Mouse (Mus musculus): ENCODE data around the gene Dennd2d. TPM values are rescaled to one million over a fixed set of nuclear protein-coding genes. Genes with fewer than 3 reads are reported as not detected.

Dennd2d gene
- polyA plus RNA-seq (2012; ENCODE audit: low replicate concordance) = 1.4 and 2.7 TPM in 2 replicates

DNA sequence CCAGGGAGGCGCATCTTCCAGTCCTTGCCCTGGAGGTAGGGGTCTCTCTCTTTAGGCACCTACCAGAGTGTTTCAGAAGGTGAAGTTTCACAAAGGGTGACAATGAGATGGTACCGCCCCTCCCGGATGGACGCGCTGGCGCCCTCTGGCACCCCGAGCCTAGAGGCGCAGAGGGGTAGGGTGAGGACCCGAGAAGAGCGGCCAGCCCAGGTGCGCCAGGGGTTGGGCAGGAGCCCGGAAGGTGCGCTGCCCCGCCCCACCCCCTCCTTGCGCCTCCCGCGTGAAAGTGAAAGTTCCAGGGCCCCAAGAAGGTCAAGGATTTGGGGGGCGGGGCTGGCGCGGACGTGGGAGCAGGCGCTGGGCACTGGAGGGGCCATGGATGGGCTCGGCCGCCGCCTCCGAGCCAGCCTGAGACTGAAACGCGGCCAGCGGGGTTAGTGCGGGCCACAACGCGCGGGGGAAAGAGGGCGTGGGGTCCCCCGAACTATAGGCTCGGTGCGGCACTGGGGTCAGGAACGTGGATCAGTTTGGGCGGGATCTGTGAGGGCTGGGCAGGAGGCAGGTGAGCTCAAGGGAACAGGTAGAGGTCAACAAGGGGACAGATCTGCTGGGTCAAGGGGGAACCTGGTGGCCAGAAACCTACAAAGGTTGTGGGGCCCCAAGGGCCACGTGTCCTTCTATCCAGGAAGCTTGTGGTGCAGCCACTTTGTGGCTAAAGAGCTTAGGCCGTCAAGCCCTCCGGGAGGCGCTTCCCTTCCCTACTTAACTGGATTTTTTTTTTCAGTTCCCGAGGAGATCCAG, at the start of gene Dennd2d:
TSS of gene Dennd2d (plus strand) at position 125 of the 801 bp plus-strand sequence.

DNA sequence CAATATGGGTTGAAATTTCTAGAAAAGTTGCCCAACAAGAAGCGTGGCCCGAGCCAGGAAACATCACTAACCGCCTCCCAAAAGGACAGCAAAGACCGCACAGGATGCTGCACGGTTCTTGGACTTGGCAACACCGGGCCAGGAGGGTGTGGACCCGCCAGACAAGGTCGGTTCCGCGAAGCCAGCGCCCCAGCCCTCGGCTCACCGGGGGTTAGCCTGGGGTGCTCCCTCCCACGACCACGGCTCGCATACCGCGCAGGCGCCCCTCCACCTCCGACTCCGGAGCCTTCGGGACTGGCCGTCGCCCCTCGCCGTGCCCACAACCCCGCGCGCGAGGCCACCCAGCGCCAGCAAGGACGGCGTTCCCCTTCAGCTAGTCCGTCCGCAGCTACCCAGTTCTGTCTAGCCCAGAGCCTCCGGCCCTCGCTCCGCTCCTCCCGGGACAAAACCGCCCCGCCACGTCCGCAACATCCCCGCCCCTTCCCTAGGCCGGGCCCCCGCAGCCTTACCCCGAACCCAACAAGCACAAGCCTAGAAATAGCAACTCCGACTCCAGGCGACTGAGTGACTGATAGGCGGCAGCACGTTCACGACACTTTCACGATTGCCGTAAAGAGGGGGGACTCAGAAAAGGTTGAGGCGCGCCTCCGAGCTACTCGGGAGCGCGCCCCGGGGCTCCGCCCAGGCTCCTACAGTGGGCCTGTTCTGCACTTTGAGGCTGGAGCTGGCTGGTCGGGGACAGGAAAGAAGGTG, 65.1 kb downstream of the Dennd2d start, which contains the start of the genes Dram2 and Cept1:
TSS of gene Dram2 (plus strand) at position 628 of the 753 bp plus-strand sequence.
TSS of gene Cept1 (minus strand) at position 632 of the 753 bp plus-strand sequence.

Other genes starting within 250 kb of the Dennd2d start
- not detected in 2 replicates for gene Chil6, start 76.2 kb upstream of the Dennd2d start, polyA plus RNA-seq (2012; ENCODE audit: low replicate concordance)
- 0.15 and 2.9 TPM in 2 replicates for gene Dram2, start 65.4 kb downstream of the Dennd2d start, polyA plus RNA-seq (2012; ENCODE audit: low replicate concordance)
- gene Cept1, start 65.4 kb downstream of the Dennd2d start, polyA plus RNA-seq (2012; ENCODE audit: low replicate concordance) = 2.2 and 5.2 TPM in 2 replicates
- 4.5 and 10.5 TPM in 2 replicates for gene Lrif1, start 202.6 kb downstream of the Dennd2d start, polyA plus RNA-seq (2012; ENCODE audit: low replicate concordance)

Data from leukemia stem cell, adult 10-12 weeks (primary cell).